Mouse (Mus musculus) testis, adult 10 weeks (tissue): ENCODE results near the gene Neu1. TPM values are rescaled to one million over a fixed set of nuclear protein-coding genes. Genes with fewer than 3 reads are reported as not detected.

ENCODE experiments used
- polyA plus RNA-seq: library from polyadenylated mRNA; stranded (reverse); fragments of 350-450 nt; fragmentation: Illumina TruSeq; extraction: RNeasy Lipid Tissue Mini Kit (QIAGEN cat#74804); gene quantifications from one replicate; pipeline ENCODE4 v1.2.3, GENCODE M21; 2014; ENCODE audit warnings: low read depth, low replicate concordance

Neu1 gene
- 0.41 TPM for polyA plus RNA-seq

DNA sequence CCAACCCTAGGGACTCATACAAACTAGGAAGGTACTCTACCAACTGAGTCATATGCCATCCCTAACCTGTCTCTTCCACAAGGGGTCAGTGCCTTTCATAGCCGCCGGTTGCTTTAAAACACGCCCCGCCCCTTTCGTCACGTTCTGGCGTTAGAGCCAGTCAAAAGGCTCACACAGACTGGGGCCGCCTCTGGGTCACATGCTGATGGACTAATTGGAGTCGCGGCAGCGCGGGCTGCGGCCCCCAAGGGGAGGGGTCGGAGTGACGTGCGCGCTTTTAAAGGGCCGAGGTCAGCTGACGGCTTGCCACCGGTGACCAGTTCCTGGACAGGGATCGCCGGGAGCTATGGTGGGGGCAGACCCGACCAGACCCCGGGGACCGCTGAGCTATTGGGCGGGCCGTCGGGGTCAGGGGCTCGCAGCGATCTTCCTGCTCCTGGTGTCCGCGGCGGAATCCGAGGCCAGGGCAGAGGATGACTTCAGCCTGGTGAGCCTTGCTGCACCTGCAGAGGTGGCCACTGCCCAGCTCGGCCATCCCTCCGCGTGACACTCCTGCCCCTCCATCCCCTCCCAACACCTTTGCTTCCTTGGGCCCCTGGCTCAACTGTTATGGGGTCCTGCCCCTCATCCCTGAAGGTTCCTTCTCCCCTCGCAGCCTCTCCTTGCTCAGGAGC is at the start of gene Neu1:
Neu1 (plus strand) TSS at position 193 of the 674 bp plus-strand sequence.

DNA sequence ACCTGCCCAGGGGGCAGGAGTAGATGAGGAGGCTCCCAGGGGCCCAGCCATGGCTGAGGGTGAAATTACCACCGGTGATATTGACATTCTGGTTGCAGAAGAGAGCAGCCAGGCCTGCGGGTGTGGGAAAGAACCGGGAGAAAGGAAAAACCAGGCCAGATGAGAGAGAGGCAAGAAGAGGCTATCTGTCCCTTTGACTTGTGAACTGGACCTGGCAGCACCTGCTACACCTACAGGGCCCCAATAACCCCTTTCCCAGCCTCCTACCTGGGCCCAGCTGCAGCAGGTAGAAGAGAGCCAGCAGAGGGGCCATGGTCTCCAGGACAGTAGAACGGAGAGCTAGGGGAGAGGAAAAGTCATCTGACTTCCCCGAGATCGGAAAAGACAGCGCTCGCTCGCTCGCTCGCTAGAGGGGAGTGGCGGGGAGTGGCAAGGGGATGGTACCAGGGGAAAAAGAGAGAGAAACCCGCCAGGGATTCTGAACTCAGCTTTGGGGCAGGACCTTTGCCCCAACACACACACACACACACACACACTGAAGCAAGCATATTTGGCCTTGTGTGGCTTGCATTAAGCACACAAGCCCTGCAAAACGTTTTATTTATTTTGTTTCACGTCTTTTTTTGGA is 49.3 kb upstream of the Neu1 start, which contains the start of gene Gm20547:
Gm20547 (minus strand) TSS at position 360 of the 628 bp plus-strand sequence.

DNA sequence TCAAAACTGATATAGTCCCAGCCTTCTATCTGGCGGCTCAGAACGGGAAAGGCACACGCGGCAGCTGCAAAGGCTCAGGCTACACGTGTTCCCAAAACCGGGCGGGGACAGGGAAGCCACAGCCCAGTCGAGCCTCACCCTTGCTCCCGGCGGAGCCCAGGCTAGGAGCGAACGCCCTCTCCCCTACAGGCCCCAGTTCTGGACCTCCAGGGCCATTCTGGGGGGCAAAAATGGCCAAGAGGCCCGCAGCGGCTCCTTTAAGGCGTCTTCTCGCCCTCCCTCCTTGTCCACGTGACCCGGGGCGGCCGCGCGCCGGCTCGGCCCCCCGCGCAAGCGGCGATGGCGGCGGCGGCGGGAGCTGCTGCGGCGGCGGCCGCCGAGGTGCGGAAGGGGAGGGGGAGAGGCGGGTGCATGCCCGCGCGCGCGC is 32.9 kb upstream of the Neu1 start, which contains the start of the genes C2 and Ehmt2:
C2 (minus strand) TSS at position 106 of the 427 bp plus-strand sequence.
Ehmt2 (plus strand) TSS at position 310 of the 427 bp plus-strand sequence.

DNA sequence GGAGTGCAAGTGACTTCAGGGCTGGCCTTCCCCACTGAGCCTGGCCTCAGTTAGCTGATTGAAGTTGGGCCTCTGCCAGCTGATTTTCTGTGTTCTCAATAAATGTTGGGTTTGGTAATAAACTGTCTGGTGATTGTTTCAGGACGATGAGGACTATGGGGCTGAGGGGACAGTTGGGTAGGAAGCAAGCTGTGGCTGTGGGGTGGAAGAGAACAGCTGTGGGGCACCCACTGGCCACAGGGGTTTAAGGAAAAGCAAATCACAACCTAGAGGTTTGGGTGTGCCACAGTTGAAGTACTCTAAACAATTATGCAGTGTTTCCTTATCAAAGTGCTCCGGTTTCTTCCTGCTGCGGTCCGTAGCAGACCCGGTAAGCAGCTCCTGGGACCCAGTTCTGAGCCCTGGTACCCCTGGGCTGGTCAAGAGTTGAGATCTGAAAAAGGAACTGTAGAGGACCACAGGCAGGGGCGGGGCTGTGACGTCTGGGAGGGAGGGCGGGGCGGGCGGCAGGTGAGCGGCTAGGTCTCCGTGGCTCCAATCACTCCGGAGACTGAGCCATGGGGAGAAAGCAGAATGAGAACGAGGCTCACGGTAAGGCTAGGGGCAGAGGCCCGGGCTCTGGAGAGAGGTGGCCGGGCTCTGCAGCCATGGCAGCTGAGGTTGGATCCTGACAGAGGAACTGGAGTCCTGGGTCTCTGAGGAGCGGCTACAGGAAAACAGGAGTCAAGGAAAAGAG is 17.0 kb upstream of the Neu1 start, which contains the start of gene Slc44a4:
Slc44a4 (plus strand) TSS at position 537 of the 736 bp plus-strand sequence.

DNA sequence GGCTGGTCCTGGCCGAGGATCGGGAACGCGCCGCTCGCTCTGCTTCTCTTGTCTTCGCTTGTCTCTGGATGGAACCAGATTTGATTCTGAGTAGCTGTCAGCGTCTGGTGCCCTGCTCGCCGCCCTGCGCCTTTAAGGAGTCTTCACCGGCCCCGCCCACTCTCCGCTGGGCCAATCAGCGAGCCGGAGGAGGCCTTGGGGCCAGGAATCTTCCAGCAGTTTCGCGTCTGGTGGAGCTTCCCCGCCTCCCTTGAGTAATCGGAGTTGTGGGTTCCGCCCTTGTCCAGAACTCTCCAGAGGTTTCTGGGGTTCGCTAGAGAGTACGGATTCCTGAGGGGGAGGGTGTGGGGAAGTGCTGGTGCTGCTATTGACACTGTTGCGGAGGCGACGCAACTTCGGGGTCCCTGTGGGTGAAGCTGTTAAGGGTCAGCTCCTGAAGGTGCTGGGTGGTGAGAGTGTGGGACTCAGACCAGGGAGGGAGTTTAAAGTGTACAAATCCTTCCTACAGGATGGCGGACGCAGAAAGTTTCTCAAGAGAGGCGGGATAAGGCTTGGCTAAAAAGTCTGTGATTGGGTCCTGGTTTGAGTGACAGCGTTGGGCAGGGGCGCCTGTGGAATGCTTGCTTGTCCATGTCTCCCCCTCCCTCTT is 28.2 kb downstream of the Neu1 start, which contains the start of gene Hspa1b:
Hspa1b (minus strand) TSS at position 109 of the 649 bp plus-strand sequence.

DNA sequence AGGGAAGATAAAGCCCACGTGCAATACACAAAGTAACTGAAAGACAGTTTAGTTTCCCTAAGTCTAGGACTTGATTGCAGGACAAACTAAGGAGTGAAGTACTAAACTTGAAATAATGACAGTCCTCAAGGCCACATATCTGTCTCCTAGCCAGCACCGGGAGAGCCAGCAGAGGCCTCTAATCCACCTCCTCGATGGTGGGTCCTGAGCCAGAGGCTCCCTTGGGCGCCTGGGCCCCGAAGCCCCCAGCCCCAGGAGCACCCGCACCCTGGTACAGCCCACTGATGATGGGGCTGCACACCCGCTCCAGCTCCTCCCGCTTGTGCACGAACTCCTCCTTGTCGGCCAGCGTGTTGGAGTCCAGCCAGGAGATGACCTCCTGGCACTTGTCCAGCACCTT is 38.8 kb downstream of the Neu1 start, which contains the start of gene Gm20481:
Gm20481 (plus strand) TSS at position 91 of the 400 bp plus-strand sequence.

DNA sequence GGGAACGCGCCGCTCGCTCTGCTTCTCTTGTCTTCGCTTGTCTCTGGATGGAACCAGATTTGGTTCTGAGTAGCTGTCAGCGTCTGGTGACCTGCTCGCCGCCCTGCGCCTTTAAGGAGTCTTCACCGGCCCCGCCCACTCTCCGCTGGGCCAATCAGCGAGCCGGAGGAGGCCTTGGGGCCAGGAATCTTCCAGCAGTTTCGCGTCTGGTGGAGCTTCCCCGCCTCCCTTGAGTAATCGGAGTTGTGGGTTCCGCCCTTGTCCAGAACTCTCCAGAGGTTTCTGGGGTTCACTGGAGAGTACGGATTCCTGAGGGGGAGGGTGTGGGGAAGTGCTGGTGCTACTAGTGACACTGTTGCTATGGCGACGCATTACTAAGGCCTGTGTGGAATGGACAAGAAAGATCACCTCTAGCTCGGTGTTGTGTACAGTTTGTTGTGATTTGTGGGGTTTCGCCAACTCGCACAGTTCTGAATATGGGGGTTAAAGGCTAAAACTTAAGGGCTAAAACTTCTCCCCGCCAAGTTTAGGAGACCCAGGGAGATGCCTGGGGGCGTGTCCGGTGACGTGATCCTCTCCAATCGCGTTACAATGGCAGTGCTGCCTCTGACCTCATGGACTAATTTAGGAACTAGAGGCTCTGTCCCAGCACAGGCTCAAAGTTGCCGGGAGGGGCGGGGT is 41.2 kb downstream of the Neu1 start, which contains the start of the genes Hspa1a and Hspa1l:
Hspa1a (minus strand) TSS at position 88 of the 681 bp plus-strand sequence.
Hspa1l (plus strand) TSS at position 635 of the 681 bp plus-strand sequence.

DNA sequence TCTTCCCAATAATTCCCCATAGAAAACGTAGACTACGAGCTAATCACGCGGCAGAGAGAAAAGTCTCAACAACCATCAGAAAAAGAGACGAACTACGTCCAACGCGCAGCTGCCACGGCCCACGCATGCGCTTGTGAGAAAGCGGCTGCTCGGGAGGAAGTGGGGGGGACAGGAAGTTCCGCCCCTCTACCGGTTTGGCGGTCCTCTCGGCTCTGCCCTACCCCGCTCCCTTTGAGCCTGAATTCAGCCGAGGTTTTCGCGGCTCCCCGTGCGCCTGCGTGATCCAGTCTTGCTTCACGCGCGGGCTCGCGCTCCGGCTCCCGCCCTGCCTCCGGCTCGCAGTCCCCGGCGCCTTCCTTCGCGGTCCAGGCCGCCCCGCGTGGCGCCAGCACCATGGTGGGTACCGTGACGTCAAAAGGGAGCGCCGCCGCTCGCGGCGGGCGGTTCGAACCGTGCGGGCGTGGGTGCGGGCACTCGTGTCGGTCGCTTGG is 50.7 kb downstream of the Neu1 start, which contains the start of gene Lsm2:
Lsm2 (plus strand) TSS at position 173 of the 491 bp plus-strand sequence.

Other genes starting within 250 kb of the Neu1 start
- 1.2 TPM for gene C4b, start 187.4 kb upstream of the Neu1 start, polyA plus RNA-seq
- gene Cyp21a1, start 126.7 kb upstream of the Neu1 start, polyA plus RNA-seq = not detected
- 8.2 TPM for gene Stk19, start 94.3 kb upstream of the Neu1 start, polyA plus RNA-seq
- 5.8 TPM for gene Dxo, start 94.2 kb upstream of the Neu1 start, polyA plus RNA-seq
- 7.9 TPM for gene Skiv2l, start 81.0 kb upstream of the Neu1 start, polyA plus RNA-seq
- 10.0 TPM for gene Nelfe, start 80.9 kb upstream of the Neu1 start, polyA plus RNA-seq
- gene Cfb, start 68.7 kb upstream of the Neu1 start, polyA plus RNA-seq = 0.43 TPM
- 0.18 TPM for gene Zbtb12, start 51.8 kb upstream of the Neu1 start, polyA plus RNA-seq
- 0.08 TPM for gene Gm20547, start 49.2 kb upstream of the Neu1 start, polyA plus RNA-seq
- 6.5 TPM for gene C2, start 33.0 kb upstream of the Neu1 start, polyA plus RNA-seq
- 25.4 TPM for gene Ehmt2, start 32.8 kb upstream of the Neu1 start, polyA plus RNA-seq
- gene Slc44a4, start 16.8 kb upstream of the Neu1 start, polyA plus RNA-seq = not detected
- gene Hspa1b, start 28.0 kb downstream of the Neu1 start, polyA plus RNA-seq = 0.56 TPM
- not detected for gene Gm20481, start 38.7 kb downstream of the Neu1 start, polyA plus RNA-seq
- 0.57 TPM for gene Hspa1a, start 40.9 kb downstream of the Neu1 start, polyA plus RNA-seq
- 215 TPM for gene Hspa1l, start 41.5 kb downstream of the Neu1 start, polyA plus RNA-seq
- 115 TPM for gene Lsm2, start 50.6 kb downstream of the Neu1 start, polyA plus RNA-seq
- gene Vars, start 69.7 kb downstream of the Neu1 start, polyA plus RNA-seq = 53.6 TPM
- 0.15 TPM for gene Vwa7, start 85.3 kb downstream of the Neu1 start, polyA plus RNA-seq
- not detected for gene Sapcd1, start 96.8 kb downstream of the Neu1 start, polyA plus RNA-seq
- gene Msh5, start 115.5 kb downstream of the Neu1 start, polyA plus RNA-seq = 8.7 TPM
- 10.5 TPM for gene Clic1, start 118.7 kb downstream of the Neu1 start, polyA plus RNA-seq
- 0.56 TPM for gene Ddah2, start 127.8 kb downstream of the Neu1 start, polyA plus RNA-seq
- 19.3 TPM for gene Ly6g6c, start 134.1 kb downstream of the Neu1 start, polyA plus RNA-seq
- gene Mpig6b, start 134.9 kb downstream of the Neu1 start, polyA plus RNA-seq = 1.5 TPM
- gene Ly6g6e, start 145.6 kb downstream of the Neu1 start, polyA plus RNA-seq = not detected
- not detected for gene Ly6g6d, start 146.8 kb downstream of the Neu1 start, polyA plus RNA-seq
- not detected for gene Ly6g6f, start 154.4 kb downstream of the Neu1 start, polyA plus RNA-seq
- 8.2 TPM for gene Abhd16a, start 158.0 kb downstream of the Neu1 start, polyA plus RNA-seq
- gene Ly6g5c, start 177.0 kb downstream of the Neu1 start, polyA plus RNA-seq = not detected
- not detected for gene Ly6g5b, start 184.2 kb downstream of the Neu1 start, polyA plus RNA-seq
- gene Gpank1, start 190.2 kb downstream of the Neu1 start, polyA plus RNA-seq = 8.7 TPM
- 948 TPM for gene Csnk2b, start 190.8 kb downstream of the Neu1 start, polyA plus RNA-seq
- 0.28 TPM for gene D17H6S53E, start 195.1 kb downstream of the Neu1 start, polyA plus RNA-seq
- gene Apom, start 200.8 kb downstream of the Neu1 start, polyA plus RNA-seq = not detected
- 44.2 TPM for gene Bag6, start 203.9 kb downstream of the Neu1 start, polyA plus RNA-seq
- gene Prrc2a, start 233.6 kb downstream of the Neu1 start, polyA plus RNA-seq = 14.1 TPM
- 379 TPM for gene Aif1, start 244.8 kb downstream of the Neu1 start, polyA plus RNA-seq